Mouse (Mus musculus): ENCODE results near the gene Gm5089. TPM values are rescaled to one million over a fixed set of nuclear protein-coding genes. Genes with fewer than 3 reads are reported as not detected.

Gene Gm5089
- polyA plus RNA-seq, 1 experiment from 2014 or later = not detected

GRCm38 (mm10) chr14:122427204-122427560 is 23.7 kb downstream of the Gm5089 start:
- H3K4me2 ChIP-seq (ENCODE audit: low read length) = no peak overlapping the region
- no peak overlapping the region for H3K27ac ChIP-seq (ENCODE audit: low read depth)
- no peak overlapping the region for H3K9ac ChIP-seq (ENCODE audit: low read length)
- no peaks in the 10 kb centered on the region for H3K27me3 ChIP-seq (replicated peaks; ENCODE audit: control insufficient read depth, insufficient read depth, low read length)
- H3K9me3 ChIP-seq (ENCODE audit: control insufficient read depth, low read length) = no peaks in the 10 kb centered on the region
- H3K4me1 ChIP-seq (replicated peaks; ENCODE audit: control insufficient read depth, insufficient read depth, low read length) = no peaks in the 10 kb centered on the region
- ATAC-seq (replicated peaks; ENCODE audit: low FRiP score, low TSS enrichment, low read depth) (no peak), DNase-seq (ENCODE audit: low spot score) (no peak)
- WGBS = 53% methylated on average over 8 of the region's 8 CpGs
- no peaks in the 10 kb centered on the region for H3K36me3 ChIP-seq (ENCODE audit: control insufficient read depth, insufficient read depth, low read length)
- H3K4me3 ChIP-seq (ENCODE audit: low read depth, low read length) = no peak overlapping the region

GRCm38 (mm10) chr14:122426529-122427203 is 24.2 kb downstream of the Gm5089 start:
- WGBS = 42% methylated on average over 10 of the region's 10 CpGs
- ATAC-seq (replicated peaks; ENCODE audit: low FRiP score, low TSS enrichment, low read depth) (no peak), DNase-seq (ENCODE audit: low spot score) (no peak)
- Histone ChIP-seq H3K4me3 (ENCODE audit: low read depth, low read length) (no peak overlapping the region), H3K36me3 (ENCODE audit: control insufficient read depth, insufficient read depth, low read length) (no peaks in the 10 kb centered on the region), H3K4me1 (replicated peaks; ENCODE audit: control insufficient read depth, insufficient read depth, low read length) (no peaks in the 10 kb centered on the region), H3K9ac (ENCODE audit: low read length) (no peak overlapping the region), H3K9me3 (ENCODE audit: control insufficient read depth, low read length) (no peaks in the 10 kb centered on the region), H3K27me3 (replicated peaks; ENCODE audit: control insufficient read depth, insufficient read depth, low read length) (no peaks in the 10 kb centered on the region), H3K27ac (ENCODE audit: low read depth) (no peak overlapping the region), H3K4me2 (ENCODE audit: low read length) (no peak overlapping the region)

- no peaks in the 10 kb centered on the region for H3K4me1 ChIP-seq (replicated peaks; ENCODE audit: control insufficient read depth, insufficient read depth, low read length)
- H3K27me3 ChIP-seq (replicated peaks; ENCODE audit: control insufficient read depth, insufficient read depth, low read length) = no peaks in the 10 kb centered on the region
- H3K4me3 ChIP-seq (ENCODE audit: low read depth, low read length) = no peak overlapping the region
- WGBS = 91% methylated on average over 3 of the region's 3 CpGs
- ATAC-seq (replicated peaks; ENCODE audit: low FRiP score, low TSS enrichment, low read depth) = no peak
- DNase-seq (ENCODE audit: low spot score) = no peak
- no peak overlapping the region for H3K27ac ChIP-seq (ENCODE audit: low read depth)
- no peaks in the 10 kb centered on the region for H3K36me3 ChIP-seq (ENCODE audit: control insufficient read depth, insufficient read depth, low read length)
- no peak overlapping the region for H3K9ac ChIP-seq (ENCODE audit: low read length)
- no peak overlapping the region for H3K4me2 ChIP-seq (ENCODE audit: low read length)
- no peaks in the 10 kb centered on the region for H3K9me3 ChIP-seq (ENCODE audit: control insufficient read depth, low read length)
Observed at GRCm38 (mm10) chr14:122424441-122424840, 26.5 kb downstream of the Gm5089 start.

DNA sequence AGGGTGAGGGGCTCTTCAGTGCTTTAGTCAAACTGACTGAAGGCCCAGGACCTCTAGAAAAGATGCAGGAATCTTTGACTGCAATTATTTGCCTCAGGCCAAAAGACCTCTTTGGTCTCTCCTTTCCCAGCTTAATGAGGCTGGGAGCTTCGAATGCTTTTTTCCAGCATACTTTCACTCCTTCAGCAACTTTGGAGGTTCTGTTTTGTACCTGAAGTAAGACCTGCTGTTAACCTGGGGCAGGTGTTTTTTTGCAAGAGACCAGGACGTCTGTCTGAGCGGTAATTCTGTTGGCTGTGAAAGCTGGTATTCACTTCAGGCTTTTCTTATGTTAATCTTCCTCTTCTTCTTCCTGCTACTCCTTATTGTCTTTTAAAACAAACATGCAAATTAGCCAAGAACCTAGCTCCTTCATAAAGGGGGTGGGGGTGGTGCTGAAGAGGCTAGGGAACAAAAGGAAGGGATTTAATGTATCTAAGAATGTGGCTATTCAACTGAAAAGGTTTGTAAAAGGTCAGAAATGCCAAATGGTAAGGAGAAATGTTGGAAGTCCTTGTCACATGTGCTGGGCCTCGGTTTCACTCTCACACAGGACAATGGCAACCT is 34.6 kb downstream of the Gm5089 start:
- H3K4me2 ChIP-seq (ENCODE audit: low read length) = no peak overlapping the region
- 36% methylated on average over 4 of the region's 4 CpGs for WGBS
- no peaks in the 10 kb centered on the region for H3K36me3 ChIP-seq (ENCODE audit: control insufficient read depth, insufficient read depth, low read length)
- no peaks in the 10 kb centered on the region for H3K4me1 ChIP-seq (replicated peaks; ENCODE audit: control insufficient read depth, insufficient read depth, low read length)
- no peaks in the 10 kb centered on the region for H3K9me3 ChIP-seq (ENCODE audit: control insufficient read depth, low read length)
- no peak overlapping the region for H3K27ac ChIP-seq (ENCODE audit: low read depth)
- no peak overlapping the region for H3K9ac ChIP-seq (ENCODE audit: low read length)
- ATAC-seq (replicated peaks; ENCODE audit: low FRiP score, low TSS enrichment, low read depth) = no peak
- no peak for DNase-seq (ENCODE audit: low spot score)
- no peak overlapping the region for H3K4me3 ChIP-seq (ENCODE audit: low read depth, low read length)
- H3K27me3 ChIP-seq (replicated peaks; ENCODE audit: control insufficient read depth, insufficient read depth, low read length) = no peaks in the 10 kb centered on the region

DNA sequence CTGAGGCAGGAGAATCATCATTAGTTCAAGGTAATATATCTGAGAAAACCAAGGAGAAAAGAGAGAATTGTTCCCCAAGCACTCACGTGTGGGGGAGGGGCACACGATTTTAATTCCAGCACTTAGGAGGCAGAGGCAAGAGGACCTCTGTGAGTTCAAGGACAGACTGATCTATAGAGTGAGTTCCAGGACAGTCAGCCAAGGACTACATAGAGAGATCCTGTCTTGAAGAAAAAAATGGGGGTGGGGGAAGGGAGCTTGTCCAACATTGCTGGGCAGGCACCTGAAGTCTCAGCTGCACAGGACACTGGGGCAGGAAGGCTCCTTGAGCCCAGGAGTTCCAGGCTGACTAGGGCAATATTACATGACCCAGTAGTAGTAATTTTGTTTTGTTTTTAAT is 36.1 kb downstream of the Gm5089 start:
- Histone ChIP-seq H3K9ac (ENCODE audit: low read length) (no peak overlapping the region), H3K4me2 (ENCODE audit: low read length) (no peak overlapping the region), H3K27ac (ENCODE audit: low read depth) (no peak overlapping the region), H3K4me1 (replicated peaks; ENCODE audit: control insufficient read depth, insufficient read depth, low read length) (no peaks in the 10 kb centered on the region), H3K36me3 (ENCODE audit: control insufficient read depth, insufficient read depth, low read length) (no peaks in the 10 kb centered on the region), H3K27me3 (replicated peaks; ENCODE audit: control insufficient read depth, insufficient read depth, low read length) (no peaks in the 10 kb centered on the region), H3K9me3 (ENCODE audit: control insufficient read depth, low read length) (no peaks in the 10 kb centered on the region), H3K4me3 (ENCODE audit: low read depth, low read length) (no peak overlapping the region)
- 96% methylated on average over 2 of the region's 2 CpGs for WGBS
- no peak for DNase-seq (ENCODE audit: low spot score)
- no peak for ATAC-seq (replicated peaks; ENCODE audit: low FRiP score, low TSS enrichment, low read depth)

DNA sequence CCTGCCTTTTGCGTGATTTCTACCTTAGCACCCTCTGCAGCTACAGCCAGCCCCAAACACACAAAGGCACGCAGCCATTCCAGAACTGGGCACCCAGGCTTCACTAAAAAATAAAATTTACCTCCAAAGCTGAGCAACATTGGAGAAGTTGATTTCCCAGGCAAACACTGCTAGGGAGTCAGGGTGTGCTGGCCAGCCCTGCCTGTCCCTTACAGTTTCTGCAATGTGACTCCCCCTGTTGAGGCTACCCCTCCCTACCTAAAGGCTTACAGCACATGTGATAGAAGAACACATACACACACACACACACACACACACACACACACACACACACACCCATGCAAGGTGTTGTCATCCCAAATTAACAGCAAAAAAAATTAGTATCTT is 37.4 kb downstream of the Gm5089 start:
- Histone ChIP-seq H3K4me1 (replicated peaks; ENCODE audit: control insufficient read depth, insufficient read depth, low read length) (no peaks in the 10 kb centered on the region), H3K9me3 (ENCODE audit: control insufficient read depth, low read length) (no peaks in the 10 kb centered on the region), H3K4me2 (ENCODE audit: low read length) (no peak overlapping the region), H3K36me3 (ENCODE audit: control insufficient read depth, insufficient read depth, low read length) (no peaks in the 10 kb centered on the region), H3K27ac (ENCODE audit: low read depth) (no peak overlapping the region), H3K4me3 (ENCODE audit: low read depth, low read length) (no peak overlapping the region), H3K27me3 (replicated peaks; ENCODE audit: control insufficient read depth, insufficient read depth, low read length) (0 out of 2 replicates have a peak, but pooled peaks cover 3% of the 10 kb centered on the region), H3K9ac (ENCODE audit: low read length) (no peak overlapping the region)
- ATAC-seq (replicated peaks; ENCODE audit: low FRiP score, low TSS enrichment, low read depth) (no peak), DNase-seq (ENCODE audit: low spot score) (no peak)
- WGBS = 84% methylated on average over 2 of the region's 2 CpGs

DNA sequence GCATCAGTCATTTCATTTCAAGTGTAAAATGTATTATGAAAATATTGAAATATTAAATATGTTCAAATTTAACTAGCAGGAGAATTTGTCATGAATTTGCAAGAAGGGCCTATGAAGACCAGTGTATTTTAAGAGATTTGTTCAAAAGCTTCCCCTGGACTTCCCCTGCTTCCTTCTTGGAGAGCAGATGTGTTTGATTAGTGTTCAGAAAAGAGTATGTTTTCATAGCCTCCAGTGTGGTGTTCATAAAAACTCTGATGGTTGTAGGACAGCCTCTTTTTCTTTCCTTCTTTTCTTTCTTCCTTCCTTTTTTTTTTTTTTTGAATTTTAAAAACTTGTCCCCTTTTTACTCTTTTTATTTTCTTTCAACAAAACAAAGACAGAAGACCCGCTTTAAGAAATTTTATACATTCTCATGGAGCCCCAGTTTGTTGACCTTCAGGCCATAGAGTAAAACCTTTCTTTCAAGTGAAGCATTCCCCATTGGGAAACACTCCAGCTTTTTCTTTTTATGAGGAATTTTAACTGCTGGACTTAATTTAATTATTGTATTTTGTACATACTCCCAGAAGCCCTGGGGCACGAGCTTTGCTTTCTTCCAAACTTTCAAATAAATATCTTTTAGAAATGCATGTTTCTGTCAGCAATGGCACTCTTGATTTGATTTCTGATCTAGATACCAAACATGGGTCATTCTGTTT is 37.9 kb downstream of the Gm5089 start:
- DNase-seq (ENCODE audit: low spot score) = no peak
- no peak overlapping the region for H3K27ac ChIP-seq (ENCODE audit: low read depth)
- no peak overlapping the region for H3K4me3 ChIP-seq (ENCODE audit: low read depth, low read length)
- no peak overlapping the region for H3K9ac ChIP-seq (ENCODE audit: low read length)
- H3K36me3 ChIP-seq (ENCODE audit: control insufficient read depth, insufficient read depth, low read length) = no peaks in the 10 kb centered on the region
- ATAC-seq (replicated peaks; ENCODE audit: low FRiP score, low TSS enrichment, low read depth) = no peak
- no peaks in the 10 kb centered on the region for H3K9me3 ChIP-seq (ENCODE audit: control insufficient read depth, low read length)
- no peaks in the 10 kb centered on the region for H3K4me1 ChIP-seq (replicated peaks; ENCODE audit: control insufficient read depth, insufficient read depth, low read length)
- WGBS = 57% methylated on average over 2 of the region's 2 CpGs
- no peak overlapping the region for H3K4me2 ChIP-seq (ENCODE audit: low read length)
- peaks cover 8% of the 10 kb centered on the region for H3K27me3 ChIP-seq (replicated peaks; ENCODE audit: control insufficient read depth, insufficient read depth, low read length)

DNA sequence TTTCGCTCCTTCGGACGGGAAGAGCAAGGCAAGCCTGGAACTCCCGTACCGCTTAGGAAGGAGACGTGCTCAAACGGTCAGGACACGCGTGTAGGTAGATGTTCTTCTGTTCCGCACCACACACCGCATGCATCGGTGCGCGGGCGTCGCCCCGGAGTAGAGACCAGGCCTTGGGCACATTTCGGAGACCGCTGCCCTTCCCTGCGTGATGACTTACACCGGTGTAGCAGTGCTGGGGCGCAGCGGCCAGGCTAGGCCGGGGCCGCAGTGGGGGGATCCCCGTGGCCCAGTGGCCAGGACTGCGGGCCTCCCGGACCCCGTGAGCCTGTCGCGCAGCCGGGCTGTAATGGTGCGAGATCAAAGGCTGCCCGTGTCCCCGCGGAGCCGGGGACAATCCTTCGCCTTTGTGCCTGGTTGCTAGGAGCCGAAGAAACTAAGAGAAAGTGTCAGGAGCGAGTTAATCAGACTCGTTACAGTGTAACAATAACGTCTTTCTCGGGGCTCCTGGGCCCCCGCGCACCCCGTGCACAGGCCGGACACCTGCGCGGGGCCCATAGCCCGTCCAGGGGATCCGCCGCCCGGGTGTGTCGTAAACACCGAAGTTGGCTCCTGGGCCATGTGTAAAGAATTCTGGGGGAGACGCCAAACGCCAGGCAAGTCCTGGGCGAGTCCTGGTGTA is 44.2 kb downstream of the Gm5089 start:
- Histone ChIP-seq H3K4me2 (ENCODE audit: low read length) (peak overlapping the region; percentile 52), H3K27ac (ENCODE audit: low read depth) (no peak overlapping the region), H3K9ac (ENCODE audit: low read length) (0 out of 2 replicates have a peak overlapping the region, but pooled peaks have one; percentile 3), H3K27me3 (replicated peaks; ENCODE audit: control insufficient read depth, insufficient read depth, low read length) (peaks cover 55% of the 10 kb centered on the region), H3K36me3 (ENCODE audit: control insufficient read depth, insufficient read depth, low read length) (no peaks in the 10 kb centered on the region), H3K4me1 (replicated peaks; ENCODE audit: control insufficient read depth, insufficient read depth, low read length) (peaks cover 6% of the 10 kb centered on the region), H3K9me3 (ENCODE audit: control insufficient read depth, low read length) (no peaks in the 10 kb centered on the region), H3K4me3 (ENCODE audit: low read depth, low read length) (peak overlapping the region; percentile 27)
- ATAC-seq (replicated peaks; ENCODE audit: low FRiP score, low TSS enrichment, low read depth) = 0 out of 2 replicates have a peak, but pooled peaks have one; percentile 55
- 2% methylated on average over 58 of the region's 58 CpGs for WGBS
- peak; percentile 66 for DNase-seq (ENCODE audit: low spot score)
